Mouse (Mus musculus): ENCODE measurements around the gene Gm5797. TPM values are rescaled to one million over a fixed set of nuclear protein-coding genes. Genes with fewer than 3 reads are reported as not detected.
"Not testable (repeated sequence)": the region's sequence is repeated elsewhere in the genome, so short reads cannot be mapped to it uniquely, and the experiment has no call there.

Gene Gm5797
- polyA plus RNA-seq (2015; fragmentation: Nextera tagmentation; extraction: Ambion mirVana), result not detected in 2 replicates

- not testable (repeated sequence) for ATAC-seq (ENCODE audit: low FRiP score); H3K4me3 ChIP-seq (replicated peaks); H3K27ac ChIP-seq (replicated peaks); H3K4me1 ChIP-seq; H3K36me3 ChIP-seq; H3K9me3 ChIP-seq (replicated peaks); H3K4me2 ChIP-seq; H3K27me3 ChIP-seq (replicated peaks); H3K9ac ChIP-seq (replicated peaks)
- WGBS, result no CpG with 5 or more reads among the region's 1 CpGs
Observed at GRCm38 (mm10) chr14:7332295-7332694, at the start of gene Gm5797. Gm5797 (minus strand) TSS chr14:7332395.

DNA sequence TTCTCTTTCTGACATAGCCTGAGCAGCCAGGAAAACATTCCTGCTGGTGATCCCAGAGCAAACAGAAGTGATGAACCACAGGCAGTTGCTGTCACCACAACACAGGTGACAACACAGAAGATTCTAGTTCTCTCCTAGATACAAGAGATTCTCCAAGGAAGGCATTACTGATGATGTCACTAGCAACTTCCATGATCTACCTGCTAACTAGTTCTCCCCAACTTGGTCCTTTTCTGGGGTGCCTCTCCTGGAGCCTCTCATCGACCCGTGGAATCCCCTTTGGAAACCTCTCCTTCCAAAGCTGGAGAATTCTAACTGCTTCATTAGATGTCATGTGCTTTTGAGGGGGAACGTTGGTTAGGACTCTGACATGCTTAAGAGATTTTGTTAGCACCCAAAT, 32.8 kb upstream of the Gm5797 start, which contains the start of gene Gm8374:
TSS of gene Gm8374 (minus strand) at position 101 of the 400 bp plus-strand sequence.
- H3K9ac ChIP-seq (replicated peaks); ATAC-seq (ENCODE audit: low FRiP score): not testable (repeated sequence)
- 88% methylated on average over 3 of the region's 3 CpGs for WGBS

GRCm38 (mm10) chr14:7315093-7315492, 17.1 kb downstream of the Gm5797 start:
- under 1% methylated on average over 14 of the region's 19 CpGs for WGBS

More for the DNA sequence above, 32.8 kb upstream of the Gm5797 start, which contains the start of gene Gm8374:
- H3K27me3 ChIP-seq (replicated peaks); H3K36me3 ChIP-seq; H3K4me3 ChIP-seq (replicated peaks); H3K4me1 ChIP-seq; H3K9me3 ChIP-seq (replicated peaks); H3K4me2 ChIP-seq; H3K27ac ChIP-seq (replicated peaks): not testable (repeated sequence)

GRCm38 (mm10) chr14:7314661-7315060, 17.5 kb downstream of the Gm5797 start, which contains the start of gene Gm3739:
Gm3739 (minus strand) TSS chr14:7315049.
- H3K4me3 ChIP-seq (replicated peaks), result peak within 1 kb of the TSS; percentile 51
- not testable (repeated sequence) for H3K36me3 ChIP-seq; H3K9me3 ChIP-seq (replicated peaks); H3K27me3 ChIP-seq (replicated peaks); ATAC-seq (ENCODE audit: low FRiP score); H3K4me1 ChIP-seq
- peak within 1 kb of the TSS; percentile 64 for H3K9ac ChIP-seq (replicated peaks)
- peak within 1 kb of the TSS; percentile 74 for H3K27ac ChIP-seq (replicated peaks)
- 0% methylated on average over 12 of the region's 35 CpGs for WGBS
- peak within 1 kb of the TSS; percentile 64 for H3K4me2 ChIP-seq

More at GRCm38 (mm10) chr14:7315093-7315492, 17.1 kb downstream of the Gm5797 start:
- not testable (repeated sequence) for H3K9me3 ChIP-seq (replicated peaks); H3K27me3 ChIP-seq (replicated peaks); H3K36me3 ChIP-seq; ATAC-seq (ENCODE audit: low FRiP score); H3K4me1 ChIP-seq
- H3K4me2 ChIP-seq, result peak overlapping the region; percentile 64
- peak overlapping the region; percentile 51 for H3K4me3 ChIP-seq (replicated peaks)
- peak overlapping the region; percentile 74 for H3K27ac ChIP-seq (replicated peaks)
- H3K9ac ChIP-seq (replicated peaks), result peak overlapping the region; percentile 64

Other genes with a start within 250 kb of the Gm5797 start
- gene Gm3696, start 231.8 kb downstream of the Gm5797 start, polyA plus RNA-seq (2015; fragmentation: Nextera tagmentation; extraction: Ambion mirVana), result 6.4 and 7.3 TPM in 2 replicates
- not detected in 2 replicates for gene Gm6676, start 207.0 kb downstream of the Gm5797 start, polyA plus RNA-seq (2015; fragmentation: Nextera tagmentation; extraction: Ambion mirVana)
- 10.9 and 12.1 TPM in 2 replicates for gene Gm3512, start 157.9 kb downstream of the Gm5797 start, polyA plus RNA-seq (2015; fragmentation: Nextera tagmentation; extraction: Ambion mirVana)
- gene Gm16434, start 137.9 kb downstream of the Gm5797 start, polyA plus RNA-seq (2015; fragmentation: Nextera tagmentation; extraction: Ambion mirVana), result not detected in 2 replicates
- gene Gm3727, start 67.7 kb downstream of the Gm5797 start, polyA plus RNA-seq (2015; fragmentation: Nextera tagmentation; extraction: Ambion mirVana), result not detected in 2 replicates
- gene Gm3739, start 17.3 kb downstream of the Gm5797 start, polyA plus RNA-seq (2015; fragmentation: Nextera tagmentation; extraction: Ambion mirVana), result 6.0 and 6.9 TPM in 2 replicates
- gene Gm8374, start 32.7 kb upstream of the Gm5797 start, polyA plus RNA-seq (2015; fragmentation: Nextera tagmentation; extraction: Ambion mirVana), result not detected in 2 replicates
- not detected in 2 replicates for gene Gm3755, start 118.5 kb upstream of the Gm5797 start, polyA plus RNA-seq (2015; fragmentation: Nextera tagmentation; extraction: Ambion mirVana)
- gene Gm3752, start 151.4 kb upstream of the Gm5797 start, polyA plus RNA-seq (2015; fragmentation: Nextera tagmentation; extraction: Ambion mirVana), result 15.0 and 15.1 TPM in 2 replicates
- gene Gm3558, start 236.2 kb upstream of the Gm5797 start, polyA plus RNA-seq (2015; fragmentation: Nextera tagmentation; extraction: Ambion mirVana), result 6.4 and 7.1 TPM in 2 replicates